Comparison of ENCODE assay signal across 8 mouse cellular contexts in the genomic region with DNA sequence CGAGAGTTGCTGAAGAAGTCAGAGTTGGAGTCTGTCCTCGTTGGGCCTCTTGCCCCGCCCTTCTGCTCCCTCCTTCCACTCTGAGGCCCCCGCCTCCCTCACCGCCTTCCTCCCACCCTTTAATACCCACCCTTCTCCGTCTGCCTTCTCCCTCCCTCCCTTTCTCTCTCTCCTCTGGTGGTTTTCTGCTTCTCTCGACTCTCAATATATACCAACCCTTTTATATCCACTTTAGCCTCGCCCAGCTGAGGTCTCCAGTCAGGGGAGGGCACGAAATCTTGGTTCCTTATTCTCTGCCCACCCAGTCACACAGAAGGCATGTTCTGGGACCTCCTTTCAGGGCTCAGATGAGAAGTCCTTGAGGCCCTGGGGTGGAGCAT. TPM values are rescaled to one million over a fixed set of nuclear protein-coding genes. Genes with fewer than 3 reads are reported as not detected.
DNase-seq lines count a peak whose midpoint lies in the region; ATAC-seq and TF ChIP-seq lines count a peak whose summit lies in the region.

A gene (minus strand): TSS at position 163 of the 380 bp plus-strand sequence.

- H3K27ac ChIP-seq in layer of hippocampus, adult 2 months = peak within 1 kb of the TSS; percentile 94; the same call in 1 of the 2 replicates
- H3K27ac ChIP-seq in heart, postnatal 0 days (ENCODE audit: low read depth) = peak within 1 kb of the TSS; percentile 90
- peak within 1 kb of the TSS; percentile 87 for H3K27ac ChIP-seq in limb, embryonic 12.5 days
- 0 out of 2 replicates have a peak within 1 kb of the TSS, but pooled peaks have one; percentile 73 for H3K27ac ChIP-seq in midbrain, embryonic 13.5 days

- no peak for ATAC-seq in heart, postnatal 0 days (ENCODE audit: insufficient read depth, low read depth)
- ATAC-seq in limb, embryonic 12.5 days (ENCODE audit: insufficient number of reproducible peaks, insufficient read depth, low FRiP score, low TSS enrichment, low read depth) = no peak
- no peak for ATAC-seq in midbrain, embryonic 13.5 days

- DNase-seq in layer of hippocampus, adult 2 months (ENCODE audit: low spot score in 2 of 2) = no peak
- DNase-seq in layer of hippocampus, adult 18-20 months (ENCODE audit: low spot score in 2 of 2) = no peak
- DNase-seq in heart, postnatal 0 days (ENCODE audit: low spot score) = peak; percentile 48
- DNase-seq in thymus, postnatal 10 days (ENCODE audit: low spot score in 2 of 2) = peak; percentile 68 to 71
- DNase-seq in layer of hippocampus, postnatal 14 days (ENCODE audit: low spot score in 2 of 2) = no peak

- H3K9me3 ChIP-seq in erythroblast, embryonic 14.5 days (ENCODE audit: control insufficient read depth, low read length) = peaks cover 2% of the 10 kb centered on the region; the same call in 1 of the 2 replicates
- no peaks in the 10 kb centered on the region for H3K9me3 ChIP-seq in heart, postnatal 0 days (replicated peaks; ENCODE audit: control insufficient read depth, low read length)
- peaks cover 4% of the 10 kb centered on the region; the same call in 1 of the 2 replicates for H3K9me3 ChIP-seq in limb, embryonic 12.5 days
- H3K9me3 ChIP-seq in midbrain, embryonic 13.5 days = no peaks in the 10 kb centered on the region

- WGBS in heart, postnatal 0 days = 25% methylated on average over 9 of the region's 9 CpGs
- WGBS in limb, embryonic 12.5 days = 38% methylated on average over 9 of the region's 9 CpGs
- WGBS in midbrain, embryonic 13.5 days = 56% methylated on average over 9 of the region's 9 CpGs

- peaks cover 22% of the 10 kb centered on the region for H3K36me3 ChIP-seq in erythroblast, embryonic 14.5 days (ENCODE audit: control insufficient read depth)
- 0 out of 2 replicates have a peak, but pooled peaks cover 3% of the 10 kb centered on the region for H3K36me3 ChIP-seq in heart, postnatal 0 days (replicated peaks; ENCODE audit: control insufficient read depth, insufficient read depth, low read length)
- peaks cover 4% of the 10 kb centered on the region; the same call in 1 of the 2 replicates for H3K36me3 ChIP-seq in limb, embryonic 12.5 days
- no peaks in the 10 kb centered on the region for H3K36me3 ChIP-seq in midbrain, embryonic 13.5 days

- TF ChIP-seq EP300 in heart, postnatal 0 days (IDR thresholded peaks at IDR 0.05; ENCODE audit: low read depth) = no peak

- TF ChIP-seq CTCF in layer of hippocampus, adult 2 months (conservative IDR thresholded peaks at IDR 0.05) = no peak
- no peak for TF ChIP-seq CTCF in heart, postnatal 0 days (IDR thresholded peaks at IDR 0.05; ENCODE audit: low read depth)

- peaks cover 77% of the 10 kb centered on the region for H3K4me1 ChIP-seq in erythroblast, embryonic 14.5 days (ENCODE audit: control insufficient read depth)
- peaks cover 6% of the 10 kb centered on the region; the same call in 1 of the 2 replicates for H3K4me1 ChIP-seq in heart, postnatal 0 days (ENCODE audit: control insufficient read depth, insufficient read depth)
- H3K4me1 ChIP-seq in limb, embryonic 12.5 days (replicated peaks) = peaks cover 55% of the 10 kb centered on the region
- H3K4me1 ChIP-seq in midbrain, embryonic 13.5 days (replicated peaks) = peaks cover 25% of the 10 kb centered on the region

- peak within 1 kb of the TSS; percentile 5; the same call in 1 of the 2 replicates for H3K4me3 ChIP-seq in layer of hippocampus, adult 2 months
- peak within 1 kb of the TSS; percentile 66 for H3K4me3 ChIP-seq in erythroblast, embryonic 14.5 days (replicated peaks)
- H3K4me3 ChIP-seq in heart, postnatal 0 days (ENCODE audit: low read depth, low read length) = peak within 1 kb of the TSS; percentile 50
- peak within 1 kb of the TSS; percentile 37 for H3K4me3 ChIP-seq in limb, embryonic 12.5 days (replicated peaks)
- H3K4me3 ChIP-seq in midbrain, embryonic 13.5 days (replicated peaks) = no peak within 1 kb of the TSS; the same call in 1 of the 2 replicates

- H3K27me3 ChIP-seq in erythroblast, embryonic 14.5 days (ENCODE audit: control insufficient read depth) = no peaks in the 10 kb centered on the region
- H3K27me3 ChIP-seq in heart, postnatal 0 days (ENCODE audit: control insufficient read depth, insufficient read depth, low read length) = no peaks in the 10 kb centered on the region
- H3K27me3 ChIP-seq in limb, embryonic 12.5 days = no peaks in the 10 kb centered on the region
- peaks cover 13% of the 10 kb centered on the region; the same call in 1 of the 2 replicates for H3K27me3 ChIP-seq in midbrain, embryonic 13.5 days

- H3K9ac ChIP-seq in heart, postnatal 0 days (replicated peaks; ENCODE audit: low read depth, low read length) = peak within 1 kb of the TSS; percentile 57
- H3K9ac ChIP-seq in limb, embryonic 12.5 days (replicated peaks) = peak within 1 kb of the TSS; percentile 48
- H3K9ac ChIP-seq in midbrain, embryonic 13.5 days (replicated peaks) = peak within 1 kb of the TSS; percentile 11; the same call in 1 of the 2 replicates

- peak within 1 kb of the TSS; percentile 60 for H3K4me2 ChIP-seq in heart, postnatal 0 days (ENCODE audit: low read depth, low read length)
- peak within 1 kb of the TSS; percentile 57 for H3K4me2 ChIP-seq in limb, embryonic 12.5 days
- H3K4me2 ChIP-seq in midbrain, embryonic 13.5 days (replicated peaks) = no peak within 1 kb of the TSS; the same call in 1 of the 2 replicates

RNA-seq across cellular contexts. Expression of the gene that starts here (rescaled TPM):
- 1 to 10 TPM; 1.5 to 2.3 TPM for total RNA-seq in layer of hippocampus, adult 2 months (2021)
- 1 to 10 TPM; 2.1 to 2.3 TPM for total RNA-seq in layer of hippocampus, adult 18-20 months (2021)
- polyA plus RNA-seq in erythroblast, embryonic 14.5 days (2012) = 3.5 and 9.5 TPM in 2 replicates
- total RNA-seq in heart, postnatal 0 days (2014; rRNA removed; ENCODE audit: low replicate concordance) = 43.4 and 46.1 TPM in 2 replicates
- polyA plus RNA-seq in heart, postnatal 0 days (2015; fragmentation: Nextera tagmentation; extraction: Ambion mirVana) = 73.0 and 75.6 TPM in 2 replicates
- 58.4 and 59.0 TPM in 2 replicates for polyA plus RNA-seq in limb, embryonic 12.5 days (2016; fragmentation: Nextera tagmentation; extraction: Ambion mirVana)
- polyA plus RNA-seq in midbrain, embryonic 13.5 days (2015; fragmentation: Nextera tagmentation; extraction: Ambion mirVana) = 24.4 and 27.3 TPM in 2 replicates
- total RNA-seq in layer of hippocampus, postnatal 14 days (2021) = 1 to 10 TPM; 1.8 to 2.6 TPM

Comparison
In these comparisons a context has a peak if more than half of its experiments do, and no peak if none do; other contexts are left out.
1. RNA of the gene that starts here (total RNA-seq): 43.4 to 46.1 TPM in heart, postnatal 0 days; 1.8 to 2.6 TPM in layer of hippocampus, postnatal 14 days, 2.1 to 2.3 TPM in layer of hippocampus, adult 18-20 months and 1.5 to 2.3 TPM in layer of hippocampus, adult 2 months; every median in the first group is over 10 times any median in the second.
2. DNase-seq: peak in heart, postnatal 0 days (single experiment) and thymus, postnatal 10 days (2 of 2); none in layer of hippocampus, adult 2 months (0 of 2), layer of hippocampus, adult 18-20 months (0 of 2) and layer of hippocampus, postnatal 14 days (0 of 2).
3. Peak in every context shown above with its lines, with median percentiles within 50 percentile points of each other: H3K27ac ChIP-seq and H3K9ac ChIP-seq.